Mouse (Mus musculus): ENCODE results near the gene Chat.

- no peak for TF ChIP-seq CTCF (IDR thresholded peaks at IDR 0.05; ENCODE audit: control insufficient read depth, insufficient read depth, insufficient read length)
- TF ChIP-seq MYOG (IDR thresholded peaks at IDR 0.05; ENCODE audit: control insufficient read depth, extremely low read depth, insufficient read length), result no peak
- TF ChIP-seq MAX (IDR thresholded peaks at IDR 0.05), result no peak
- no peak for TF ChIP-seq CEBPB (IDR thresholded peaks at IDR 0.05; ENCODE audit: low read depth)
Measured at GRCm38 (mm10) chr14:32410084-32410483, 55.7 kb downstream of the Chat start.
